Mouse (Mus musculus) olfactory bulb, adult 2 months (tissue): ENCODE results near the gene Tmem38a. TPM values are rescaled to one million over a fixed set of nuclear protein-coding genes. Genes with fewer than 3 reads are reported as not detected.

Source experiments
- H3K27ac ChIP-seq: fragments of 200-500 bp; 2 replicates; pipeline ENCODE4 v1.5.1; 2012; ENCODE audit warnings: low read depth, low read length; ENCODE audit not compliant: insufficient read depth
- H3K4me1 ChIP-seq: fragments of 200-500 bp; 2 replicates; pipeline ENCODE4 v1.6.1; 2012; ENCODE audit warnings: low read length; ENCODE audit not compliant: control insufficient read depth, insufficient read depth
- H3K4me3 ChIP-seq: fragments of 200-500 bp; 2 replicates; pipeline ENCODE4 v1.5.1; 2012; ENCODE audit warnings: mild to moderate bottlenecking, low read depth, low read length, moderate library complexity; ENCODE audit not compliant: insufficient read depth
- CTCF ChIP-seq: fragments of 200-500 bp; IDR thresholded peaks from 2 replicates; pipeline ENCODE4 v1.5.1; 2012; ENCODE audit warnings: low read depth, mild to moderate bottlenecking, low read length, moderate library complexity; ENCODE audit not compliant: insufficient read depth
- POLR2A ChIP-seq: fragments of 200-500 bp; IDR thresholded peaks from 2 replicates; pipeline ENCODE4 v1.6.1; 2012; ENCODE audit warnings: mild to moderate bottlenecking, low read depth, low read length, moderate library complexity; ENCODE audit not compliant: insufficient read depth
- WGBS: fragments of 180-500 bp; shearing (Covaris S2); methylation state at CpG from one replicate; pipeline ENCODE4 v1.1.7; 2018; 5-methylcytosine and 5-hydroxymethylcytosine counted together
- polyA plus RNA-seq: library from polyadenylated mRNA; stranded (reverse); fragments of >200 nt; gene quantifications from 2 replicates; pipeline ENCODE4 v1.2.4, GENCODE M21; 2012; ENCODE audit warnings: low replicate concordance; ENCODE audit not compliant: missing spikeins, insufficient read depth, insufficient read length

Gene Tmem38a
- not detected in 2 replicates for polyA plus RNA-seq

DNA sequence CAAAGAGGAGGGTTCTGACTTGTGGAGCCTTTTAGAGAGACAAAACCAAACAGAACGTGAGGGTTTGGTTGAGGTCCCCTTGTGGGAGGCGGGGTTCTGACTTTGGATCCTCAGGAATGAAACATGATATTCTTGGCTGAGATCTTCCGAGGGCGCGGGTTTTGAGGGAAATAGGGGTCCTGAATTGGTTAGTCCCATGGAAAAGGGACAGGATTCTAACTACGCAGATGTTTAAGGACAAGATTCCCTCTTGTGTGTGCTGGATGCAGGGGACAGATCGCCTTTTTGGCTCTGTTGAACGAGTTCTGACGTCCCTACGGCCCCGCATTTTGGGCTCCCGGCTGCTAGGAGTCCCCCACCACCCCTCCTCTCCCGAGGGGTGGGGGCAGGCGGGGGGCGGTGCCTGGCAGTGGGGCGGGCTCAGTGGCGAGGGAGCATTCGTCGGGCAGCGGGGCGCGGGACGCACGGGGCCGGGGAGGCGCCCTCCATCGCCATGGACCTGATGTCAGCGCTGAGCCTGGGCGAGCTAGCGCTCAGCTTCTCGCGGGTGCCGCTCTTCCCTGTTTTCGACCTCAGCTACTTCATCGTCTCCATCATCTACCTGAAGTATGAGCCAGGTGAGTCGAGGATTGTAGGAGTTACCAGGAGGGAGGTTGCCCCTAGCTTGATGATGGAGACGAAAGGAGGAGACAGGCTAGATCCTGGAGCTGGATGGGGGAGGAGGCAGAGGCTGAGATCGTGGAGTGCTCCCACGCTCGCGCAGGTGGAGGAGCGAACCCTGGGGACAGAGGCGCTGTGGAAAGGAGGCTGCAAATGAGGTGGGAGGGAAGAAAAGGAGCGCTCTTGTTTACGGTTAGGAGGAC is at the start of gene Tmem38a:
TSS of gene Tmem38a (plus strand) at position 445 of the 863 bp plus-strand sequence.
- TF ChIP-seq POLR2A, result peak; percentile 41
- TF ChIP-seq CTCF, result no peak
- Histone ChIP-seq H3K4me3 (peak within 1 kb of the TSS; percentile 79), H3K4me1 (peaks cover 15% of the 10 kb centered on the region), H3K27ac (peak within 1 kb of the TSS; percentile 82)
- under 1% methylated on average over 45 of the region's 45 CpGs for WGBS

DNA sequence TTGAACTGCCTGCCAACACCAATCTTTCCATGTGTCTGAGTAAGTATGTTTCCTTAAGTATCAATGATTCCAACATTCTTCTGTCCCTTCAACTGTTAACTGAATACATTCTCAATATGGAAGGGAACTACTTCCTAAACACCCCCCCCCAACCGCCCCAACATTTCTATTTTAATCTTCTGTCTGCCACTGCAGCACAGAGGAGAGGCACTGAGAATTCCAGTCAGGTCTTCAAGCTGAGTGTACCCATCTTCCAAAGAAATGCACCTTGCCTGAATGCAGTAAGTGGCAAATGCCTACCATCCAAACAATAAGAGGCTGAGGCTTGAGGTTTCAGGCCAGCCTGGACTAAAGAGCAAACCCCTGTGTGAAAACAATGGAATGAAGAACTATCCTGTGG is 39.8 kb upstream of the Tmem38a start:
- WGBS, result 71% methylated on average over 1 of the region's 1 CpGs
- TF ChIP-seq POLR2A (no peak), CTCF (no peak)
- no peak overlapping the region for H3K27ac ChIP-seq
- H3K4me1 ChIP-seq, result no peaks in the 10 kb centered on the region
- H3K4me3 ChIP-seq, result no peak overlapping the region

DNA sequence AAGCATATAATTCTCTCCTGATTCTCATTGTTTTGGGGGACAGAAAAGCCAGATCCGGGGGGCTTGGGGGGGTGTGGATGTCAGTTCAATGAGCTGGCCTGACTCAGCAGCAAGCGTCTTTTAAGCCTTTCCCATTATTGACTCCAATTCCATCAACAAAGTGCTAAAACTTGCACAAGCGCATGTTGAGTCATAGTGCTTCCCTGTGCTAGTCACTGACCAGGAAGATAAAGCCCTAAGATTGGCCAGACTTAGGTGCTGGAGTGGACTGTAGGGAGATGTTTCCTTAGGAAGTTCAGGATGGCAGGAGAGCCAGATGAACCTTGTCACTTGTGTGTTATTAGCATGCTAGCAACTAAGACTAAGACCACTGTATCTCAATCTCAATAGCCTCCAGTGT is 37.0 kb upstream of the Tmem38a start:
- 88% methylated on average over 3 of the region's 3 CpGs for WGBS
- H3K4me1 ChIP-seq, result no peaks in the 10 kb centered on the region

DNA sequence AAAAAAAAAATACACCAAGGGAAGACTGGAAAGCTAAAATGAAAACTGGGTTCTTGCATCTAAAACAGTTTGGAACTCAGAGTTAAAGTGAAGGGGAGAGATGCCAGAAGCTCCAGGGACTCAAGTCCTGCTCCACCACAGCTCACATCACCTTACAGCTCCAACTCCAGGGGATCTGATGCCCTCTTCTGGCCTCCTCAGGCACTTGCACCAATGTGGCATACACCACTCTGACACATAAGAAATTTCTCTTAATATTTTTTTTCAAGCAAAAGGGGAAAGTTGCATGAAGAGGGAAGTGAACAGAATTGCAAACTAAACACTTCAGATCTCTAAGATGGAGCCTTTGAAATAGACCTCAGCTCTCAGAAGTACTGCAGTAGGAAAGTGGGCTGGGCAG is 32.6 kb upstream of the Tmem38a start:
- Histone ChIP-seq H3K4me3 (no peak overlapping the region), H3K27ac (no peak overlapping the region), H3K4me1 (no peaks in the 10 kb centered on the region)
- TF ChIP-seq CTCF (no peak), POLR2A (no peak)

More for the DNA sequence above, 37.0 kb upstream of the Tmem38a start:
- Histone ChIP-seq H3K27ac (no peak overlapping the region), H3K4me3 (no peak overlapping the region)
- no peak for TF ChIP-seq CTCF
- TF ChIP-seq POLR2A, result no peak

DNA sequence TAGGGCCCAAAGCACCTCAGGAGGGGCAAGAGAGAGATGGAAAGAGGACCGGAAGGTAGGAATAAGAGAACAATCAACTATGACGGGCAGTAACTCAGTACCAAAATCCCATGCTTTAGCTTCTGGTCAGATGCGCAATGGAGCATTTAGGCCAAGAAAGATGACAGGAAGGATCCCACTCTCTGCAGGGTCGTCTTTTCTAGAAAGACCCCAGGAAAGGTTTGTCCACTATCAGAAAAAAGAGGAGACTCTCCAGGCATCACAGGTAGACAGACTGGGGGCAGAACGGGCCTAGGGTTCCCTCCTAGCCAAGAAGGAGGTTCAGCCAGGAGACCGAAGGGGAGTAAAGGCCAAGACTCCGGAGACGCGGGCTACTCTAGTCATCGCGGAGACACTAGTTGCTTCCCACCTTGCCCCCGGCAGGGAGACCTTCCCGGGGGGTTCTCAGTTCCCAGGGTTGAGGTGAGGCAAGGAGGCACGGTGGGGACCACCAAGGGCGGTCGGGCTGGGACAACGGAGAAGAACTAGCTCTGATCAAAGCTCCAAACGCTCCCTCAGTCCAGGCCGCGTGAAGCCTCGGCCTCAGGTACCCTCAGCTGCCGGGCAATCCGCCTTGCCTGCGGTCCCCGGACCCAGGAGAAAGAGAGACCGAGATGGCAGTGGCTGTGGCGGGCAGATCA is 24.6 kb upstream of the Tmem38a start:
- peak overlapping the region; percentile 92 for H3K4me3 ChIP-seq
- no peak overlapping the region for H3K27ac ChIP-seq
- no peaks in the 10 kb centered on the region; the same call in 1 of the 2 replicates for H3K4me1 ChIP-seq
- TF ChIP-seq CTCF (no peak), POLR2A (no peak)
- under 1% methylated on average over 27 of the region's 27 CpGs for WGBS

DNA sequence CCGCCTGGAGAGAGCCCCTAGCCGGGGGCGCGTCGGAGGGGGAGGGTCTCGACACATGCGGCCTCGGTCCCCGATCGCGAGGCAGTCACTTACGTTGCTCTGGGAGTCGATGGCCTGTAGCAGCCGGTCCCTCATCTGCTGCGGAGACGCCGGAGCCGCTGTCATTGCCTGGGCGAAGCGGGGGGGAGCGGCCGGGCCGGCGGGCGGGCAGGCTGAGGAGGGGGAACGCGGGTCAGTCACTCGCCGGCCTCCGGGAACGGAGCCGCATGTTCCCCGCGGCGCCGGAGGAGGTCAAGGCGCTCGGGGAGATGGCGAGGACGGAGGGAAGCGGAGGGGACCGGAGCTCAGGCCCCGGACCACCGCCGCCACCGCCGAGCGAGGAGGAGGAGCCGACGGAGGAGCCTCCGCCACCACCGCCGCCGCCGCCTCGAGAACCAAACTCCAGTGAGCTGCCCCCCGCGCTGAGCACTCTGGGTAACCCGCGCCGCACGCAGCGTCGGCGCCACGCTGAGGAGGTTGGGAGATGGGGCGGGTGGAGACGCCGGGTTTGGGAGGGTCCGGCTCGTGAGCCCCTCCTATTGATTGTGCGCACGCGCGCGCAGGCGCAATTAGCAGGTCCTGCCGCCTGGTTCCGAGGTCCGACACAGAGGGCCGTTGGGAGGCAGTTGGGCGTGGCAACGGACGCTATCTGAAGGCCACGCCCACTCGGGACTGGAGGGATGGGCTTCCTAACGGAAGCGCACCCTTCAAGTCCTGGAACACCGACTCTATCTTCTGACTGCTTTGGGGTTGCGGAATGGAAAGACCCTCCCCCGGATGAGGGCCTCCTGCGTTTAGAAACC is 23.8 kb upstream of the Tmem38a start, which contains the start of gene Med26:
TSS of gene Med26 (minus strand) at position 469 of the 842 bp plus-strand sequence.
- Histone ChIP-seq H3K27ac (peak within 1 kb of the TSS; percentile 28), H3K4me3 (peak within 1 kb of the TSS; percentile 92), H3K4me1 (no peaks in the 10 kb centered on the region; the same call in 1 of the 2 replicates)
- TF ChIP-seq POLR2A, result peak; percentile 64
- no peak for TF ChIP-seq CTCF
- under 1% methylated on average over 92 of the region's 92 CpGs for WGBS

DNA sequence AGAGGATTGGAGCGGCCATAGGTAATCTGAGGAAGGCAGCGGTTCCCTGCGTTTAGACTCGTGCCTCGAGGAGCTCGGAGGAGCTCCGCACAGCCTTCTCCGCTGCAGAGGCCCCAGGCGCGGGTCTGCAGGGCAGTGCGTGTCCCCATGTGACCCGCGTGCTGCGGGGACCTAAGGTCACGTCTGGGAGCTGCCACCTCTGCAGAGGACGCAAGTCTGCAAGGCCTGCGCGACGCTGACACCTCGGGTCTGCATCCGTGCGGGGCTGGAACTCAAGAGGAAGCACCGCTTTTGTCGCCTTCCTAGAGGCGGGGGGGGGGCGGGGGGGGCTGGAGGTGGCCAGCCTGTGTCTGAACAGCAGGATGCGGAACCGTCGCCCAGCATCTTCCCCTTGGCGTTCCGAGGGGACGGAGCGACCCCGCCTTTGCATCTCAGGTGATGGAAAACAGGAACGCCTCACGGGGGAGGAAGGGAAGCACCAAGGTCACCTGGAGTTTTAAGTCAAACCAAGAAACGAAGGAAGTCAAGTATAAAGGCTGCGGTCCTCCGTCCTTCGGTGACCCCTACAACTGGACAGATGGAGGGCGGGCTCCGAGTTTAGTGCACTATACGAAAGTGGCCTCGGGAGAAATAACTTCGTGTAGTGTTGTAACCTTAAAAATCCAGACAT is 23.1 kb upstream of the Tmem38a start:
- WGBS, result under 1% methylated on average over 45 of the region's 45 CpGs
- H3K4me1 ChIP-seq, result no peaks in the 10 kb centered on the region; the same call in 1 of the 2 replicates
- TF ChIP-seq POLR2A, result no peak
- TF ChIP-seq CTCF, result no peak
- peak overlapping the region; percentile 28 for H3K27ac ChIP-seq
- H3K4me3 ChIP-seq, result peak overlapping the region; percentile 92

DNA sequence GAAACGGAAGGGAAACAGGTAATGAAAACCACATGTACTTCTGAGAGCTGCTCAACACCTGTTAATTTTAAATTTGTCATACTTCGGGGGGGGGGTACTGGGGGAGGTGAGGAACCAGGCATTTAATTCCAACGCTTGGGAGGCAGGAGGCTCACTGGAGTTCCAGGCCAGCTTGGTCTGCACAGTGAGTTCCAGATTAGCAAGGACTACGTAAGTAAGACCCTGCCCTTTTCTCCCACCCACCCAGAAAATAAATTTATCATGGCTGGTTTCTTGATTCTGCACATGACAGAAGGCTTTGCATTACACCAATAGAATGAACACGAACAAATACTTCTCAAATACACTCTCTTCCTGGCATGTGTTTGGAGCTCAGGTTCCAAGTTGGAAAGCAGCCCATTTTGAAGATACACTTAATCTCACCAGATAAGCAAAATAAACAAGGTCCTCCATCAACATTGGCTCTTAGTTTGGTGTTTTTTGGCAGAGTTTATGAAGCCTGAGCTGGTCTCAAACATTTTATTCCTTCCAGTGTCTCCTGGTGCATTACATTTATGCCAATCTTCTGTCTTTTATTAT is 22.5 kb upstream of the Tmem38a start:
- Histone ChIP-seq H3K4me1 (no peaks in the 10 kb centered on the region; the same call in 1 of the 2 replicates), H3K27ac (no peak overlapping the region), H3K4me3 (peak overlapping the region; percentile 92)
- 6% methylated on average over 5 of the region's 5 CpGs for WGBS
- TF ChIP-seq POLR2A (no peak), CTCF (no peak)
